Mouse (Mus musculus): ENCODE measurements at regions not wholly inside any gene's neighbourhood (a gene's known extent, or its start where the extent isn't known, plus 50 kb on each side); places are given as distances from the start of the nearest gene placed in this dataset.

DNA sequence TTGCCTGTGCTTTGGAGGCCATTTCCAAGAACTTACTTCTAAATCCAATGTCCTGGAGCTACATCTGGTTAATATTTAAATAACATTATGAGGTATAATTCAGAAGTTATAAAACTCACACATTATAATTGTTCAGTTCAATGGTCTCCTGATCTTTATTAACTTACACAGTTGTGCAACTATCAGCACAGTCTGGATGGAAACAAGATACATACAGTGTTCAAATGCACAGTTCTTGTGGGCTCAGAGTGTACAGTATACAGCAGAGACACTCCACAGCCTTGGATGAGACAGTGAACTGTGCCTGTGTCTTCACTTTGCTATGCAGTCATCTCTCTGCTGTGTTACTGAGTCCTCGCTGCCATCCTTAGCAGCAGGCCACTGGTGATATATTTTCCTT lies 121.8 kb upstream of the Zfand5 start:
- DNase-seq (ENCODE audit: low spot score in 2 of 2): no peak

DNA sequence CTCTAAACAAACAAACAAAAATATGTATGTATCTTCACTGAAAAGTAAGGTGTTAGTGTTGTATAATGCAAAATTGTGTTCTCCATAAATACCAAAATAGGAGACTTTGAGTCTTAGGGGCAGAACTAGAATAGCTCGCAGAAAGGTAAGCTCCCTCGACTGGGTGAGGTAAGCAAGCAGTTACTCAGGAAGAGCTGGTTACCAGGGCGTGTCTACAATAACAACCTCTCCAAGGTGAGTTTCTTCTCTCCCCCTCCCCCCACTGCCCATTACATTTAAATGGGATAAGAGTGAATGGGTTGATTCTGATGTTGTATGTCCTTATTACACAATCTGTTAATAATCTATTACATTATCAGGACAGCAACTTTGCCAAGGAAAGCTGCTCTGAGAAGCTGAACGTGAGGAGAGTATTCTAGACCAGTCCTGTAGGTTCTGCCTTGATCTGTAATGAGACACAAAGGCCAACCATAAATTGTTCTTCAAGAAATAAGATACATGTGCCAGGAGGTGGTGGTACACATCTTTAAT lies 125.2 kb upstream of the Zfand5 start:
- DNase-seq (ENCODE audit: low spot score in 2 of 2): no peak

DNA sequence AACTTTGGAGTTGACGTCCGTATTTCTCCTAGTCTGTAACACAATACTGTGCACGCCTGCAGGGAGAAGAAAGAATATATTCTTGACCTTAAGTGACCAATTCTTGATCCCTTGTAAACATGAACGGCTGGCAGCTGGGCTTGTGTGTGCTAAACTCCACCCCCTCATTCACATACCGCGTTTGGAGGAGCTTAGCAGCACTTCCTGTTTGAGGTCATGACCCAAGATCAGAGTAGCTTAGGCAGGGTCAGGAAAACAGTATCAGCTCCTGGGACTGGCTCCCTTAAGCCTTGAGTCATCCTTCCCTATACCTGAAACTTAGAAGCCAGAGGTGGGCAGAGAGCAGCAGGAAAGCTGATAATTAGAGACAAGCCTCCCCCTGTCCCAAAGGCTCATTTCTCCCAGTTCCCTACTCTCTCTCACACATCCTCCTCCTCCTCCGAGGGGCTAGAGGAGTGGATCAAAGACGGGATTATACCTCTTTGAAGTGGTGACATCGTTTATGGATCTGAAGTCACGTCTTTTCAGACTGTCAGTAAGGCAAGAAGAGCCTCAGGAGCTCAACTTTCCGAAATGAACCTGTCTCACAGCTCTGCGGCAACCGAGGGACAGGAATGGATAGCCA lies 127.3 kb upstream of the Zfand5 start:
- DNase-seq (ENCODE audit: low spot score in 2 of 2): no peak

DNA sequence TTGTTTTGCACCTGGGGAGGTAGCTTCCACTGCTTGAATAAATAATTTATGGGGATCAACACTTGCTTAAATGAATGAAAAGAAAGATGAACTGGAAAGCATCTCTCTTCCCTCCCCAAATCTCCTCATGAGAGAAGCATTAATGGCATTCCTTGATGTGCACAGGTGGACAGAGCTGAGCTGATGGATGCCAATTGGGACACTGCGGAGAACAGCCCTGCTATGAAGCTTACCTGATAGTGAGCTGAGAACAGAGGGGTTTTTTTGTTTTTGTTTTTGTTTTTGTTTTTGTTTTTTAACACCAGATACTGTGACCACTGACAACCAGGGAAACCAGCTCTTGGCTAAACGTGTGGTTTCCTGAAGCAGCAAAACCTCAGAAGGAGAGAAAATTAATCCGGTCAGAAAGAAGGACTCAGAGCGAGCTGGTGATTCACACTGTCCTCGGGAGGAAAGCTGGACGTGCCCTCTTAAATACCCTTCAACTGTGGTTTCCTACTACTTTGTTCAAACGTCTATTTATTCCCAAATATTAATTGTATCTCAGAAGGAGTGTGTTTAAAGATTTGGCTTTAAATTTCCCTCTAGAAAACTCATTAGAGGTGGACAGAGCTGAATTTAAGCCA lies 128.0 kb upstream of the Zfand5 start:
- no peak for DNase-seq (ENCODE audit: low spot score in 2 of 2)

DNA sequence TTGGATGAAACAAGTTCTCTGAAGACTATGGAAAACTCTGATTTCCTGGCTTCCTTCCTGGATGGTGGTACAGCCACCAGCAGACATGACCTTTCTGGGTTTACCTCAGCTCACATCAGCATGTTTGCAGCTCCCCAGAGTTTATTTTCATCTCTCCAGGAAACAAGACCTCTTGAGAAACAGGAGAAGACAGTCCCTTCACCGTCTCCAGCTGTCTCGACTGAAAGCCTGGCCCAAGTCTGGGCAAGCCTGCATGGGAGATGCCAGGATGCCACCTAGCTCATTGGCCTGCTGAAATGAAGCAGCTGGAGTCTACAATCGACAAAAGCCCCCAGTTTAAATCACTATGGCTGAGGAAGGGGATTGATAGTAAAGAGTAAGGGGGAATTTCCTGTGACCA lies 131.6 kb upstream of the Zfand5 start:
- DNase-seq (ENCODE audit: low spot score in 2 of 2): no peak

DNA sequence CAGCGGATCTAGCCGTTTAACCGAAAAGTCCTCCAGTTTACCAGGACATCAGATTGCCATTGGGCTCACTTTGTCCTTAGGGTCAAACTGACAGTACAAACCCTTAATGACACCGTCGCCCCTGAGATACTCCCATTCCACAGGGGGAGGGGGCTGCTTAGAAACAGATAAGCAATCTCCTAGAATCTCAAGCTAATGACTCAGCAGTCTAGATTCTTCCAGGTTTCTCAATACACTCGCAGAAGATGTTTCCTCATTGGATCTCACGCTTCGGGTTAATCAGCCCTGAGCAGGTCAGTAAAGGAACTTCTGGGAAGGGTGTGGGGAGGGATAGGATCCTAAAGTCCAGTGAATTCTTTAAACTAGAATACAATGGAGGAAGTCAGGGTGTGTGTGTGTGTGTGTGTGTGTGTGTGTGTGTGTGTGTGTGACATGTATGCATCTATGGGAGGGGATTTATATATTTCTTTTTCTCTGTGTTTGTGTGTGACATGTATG lies 133.0 kb upstream of the Zfand5 start:
- no peak for DNase-seq (ENCODE audit: low spot score in 2 of 2)

DNA sequence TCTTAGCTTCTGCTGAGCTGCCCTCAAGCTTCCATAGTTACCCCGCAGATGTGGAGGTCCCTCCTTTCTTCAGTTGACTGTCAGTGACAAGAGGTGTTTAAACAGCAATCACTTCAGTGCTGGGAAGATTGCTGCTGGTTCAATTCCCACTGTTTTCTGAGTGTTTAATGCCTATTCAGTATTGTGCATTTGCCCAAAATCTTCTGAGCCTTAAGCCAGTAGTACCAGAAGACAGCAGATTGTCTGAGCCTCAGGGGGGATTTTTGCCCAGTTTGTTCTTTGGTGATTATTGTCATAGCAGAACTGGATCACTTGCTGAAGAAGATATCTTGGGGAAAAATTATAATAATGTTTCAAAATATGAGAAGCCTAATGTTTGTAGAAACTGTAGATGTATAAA lies 135.3 kb upstream of the Zfand5 start:
- DNase-seq (ENCODE audit: low spot score in 2 of 2): no peak

DNA sequence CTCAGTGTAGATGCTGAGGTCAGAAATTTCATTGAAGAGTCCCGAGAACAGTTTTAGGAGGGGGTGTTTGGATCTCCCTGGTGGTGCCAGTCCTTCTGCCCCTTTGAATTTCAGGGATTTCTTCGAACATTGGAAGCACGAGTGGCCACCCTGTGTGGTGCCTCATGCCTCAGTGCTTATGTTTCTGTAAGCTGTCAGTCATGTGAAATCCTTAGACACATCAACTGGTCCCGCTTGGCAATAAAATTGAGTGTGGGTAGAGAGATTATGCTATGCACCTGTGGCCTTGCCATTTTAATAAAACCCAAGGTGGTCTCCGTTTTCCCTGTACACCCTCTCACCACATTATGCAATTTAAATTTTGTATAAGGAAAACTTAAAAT lies 136.1 kb upstream of the Zfand5 start:
- DNase-seq (ENCODE audit: low spot score in 2 of 2): no peak

DNA sequence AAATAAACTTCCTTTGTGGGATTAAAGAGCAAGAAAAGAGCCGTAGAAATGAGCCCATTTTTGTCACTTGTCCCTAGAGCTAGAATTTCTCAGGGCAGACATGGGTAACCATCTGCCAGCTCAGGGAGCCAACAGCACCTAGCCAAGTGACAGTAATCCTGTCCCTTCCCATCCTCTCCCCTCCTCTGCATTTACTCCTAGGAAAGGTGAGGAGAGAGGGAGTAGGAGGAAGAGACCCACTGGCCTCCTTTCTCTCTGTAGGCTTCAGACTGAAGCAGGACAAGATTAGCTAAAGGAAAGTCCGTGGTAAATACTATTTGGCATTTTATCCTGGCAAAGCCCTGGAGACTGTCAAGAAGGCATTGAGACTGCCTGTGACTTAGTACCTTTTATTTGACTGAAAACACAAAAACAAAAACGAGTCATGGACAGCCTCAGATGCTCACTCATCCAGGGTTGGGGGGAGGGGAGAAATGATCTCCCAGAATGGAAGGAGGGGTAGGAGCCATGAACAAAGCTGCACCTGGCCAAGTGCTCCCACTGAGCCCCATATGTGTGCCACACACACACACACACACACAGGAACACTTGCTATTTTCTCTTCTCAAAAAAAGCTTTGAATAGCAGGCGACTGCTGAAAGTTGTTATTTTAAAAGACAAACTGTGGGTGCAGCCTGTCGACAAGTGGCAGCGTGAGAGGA lies 136.6 kb upstream of the Zfand5 start:
- peak; percentile 11 to 15 for DNase-seq (ENCODE audit: low spot score in 2 of 2)

DNA sequence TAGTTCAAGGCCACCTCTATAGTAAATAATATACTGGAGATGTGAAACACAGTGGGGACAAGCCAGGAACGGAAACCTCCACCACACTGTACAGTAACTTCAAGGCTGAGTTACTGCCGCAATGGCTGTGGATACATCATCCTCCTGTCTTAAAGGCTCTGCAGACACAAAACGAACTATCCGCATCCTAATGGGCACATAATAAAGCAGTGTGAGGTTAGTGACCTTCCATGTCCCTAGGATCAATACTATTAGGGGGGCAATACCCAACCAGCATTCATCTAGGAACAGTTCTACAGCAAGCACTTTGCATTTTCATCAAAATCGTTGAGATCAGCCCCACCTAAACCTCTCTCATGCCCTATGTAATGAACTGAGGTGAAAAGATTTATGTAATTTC lies 142.4 kb upstream of the Zfand5 start:
- no peak for DNase-seq (ENCODE audit: low spot score in 2 of 2)

DNA sequence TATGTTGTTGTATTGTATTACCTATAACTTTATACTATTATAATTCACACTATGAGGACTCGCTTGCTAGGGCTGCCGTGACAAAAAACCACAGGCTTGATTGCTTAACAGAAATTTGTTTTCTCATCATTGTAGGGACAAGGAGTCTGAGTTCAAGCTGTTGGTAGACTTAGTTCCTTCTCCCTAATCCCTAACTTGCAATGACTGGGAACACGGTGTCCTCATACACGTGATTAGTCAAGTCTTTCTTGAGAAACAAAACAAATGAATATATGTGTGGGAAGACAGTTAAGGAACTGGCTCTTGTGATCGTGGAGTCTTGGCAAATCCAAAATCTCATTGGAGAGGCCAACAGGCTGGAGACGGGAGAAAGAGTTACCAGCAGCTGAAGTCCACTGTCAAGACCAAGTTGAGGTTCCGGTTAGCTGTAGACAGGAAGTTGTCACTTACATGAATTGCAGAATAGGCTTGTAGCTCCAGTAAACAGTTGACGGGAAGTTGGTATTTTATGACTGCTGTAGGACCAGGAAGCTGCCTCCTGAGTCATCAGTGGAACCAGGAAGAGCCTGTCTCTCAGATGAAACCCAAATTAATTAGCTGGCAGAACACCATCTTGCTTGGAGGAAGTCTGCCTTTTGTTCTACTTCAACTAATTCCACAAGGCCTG lies 144.9 kb upstream of the Zfand5 start:
- DNase-seq (ENCODE audit: low spot score in 2 of 2): no peak

DNA sequence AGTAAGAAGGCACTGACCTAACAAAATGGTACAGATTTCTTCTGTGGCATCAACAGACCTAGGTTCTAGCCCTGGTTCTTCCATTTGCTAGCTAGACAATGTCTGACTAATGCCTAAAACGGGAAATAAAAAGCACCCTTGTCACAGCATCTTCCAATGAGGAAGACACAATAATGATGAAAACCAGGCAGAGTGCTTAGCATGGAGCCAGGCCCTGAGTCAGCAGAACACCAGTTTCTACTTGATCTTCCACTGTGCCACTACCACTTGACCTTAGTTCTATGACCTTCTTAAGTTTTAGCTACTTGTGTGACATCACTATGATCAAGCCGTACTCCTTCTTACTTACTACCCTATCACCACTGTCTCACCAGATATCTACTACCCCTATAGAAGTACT lies 145.4 kb upstream of the Zfand5 start:
- no peak for DNase-seq (ENCODE audit: low spot score in 2 of 2)

DNA sequence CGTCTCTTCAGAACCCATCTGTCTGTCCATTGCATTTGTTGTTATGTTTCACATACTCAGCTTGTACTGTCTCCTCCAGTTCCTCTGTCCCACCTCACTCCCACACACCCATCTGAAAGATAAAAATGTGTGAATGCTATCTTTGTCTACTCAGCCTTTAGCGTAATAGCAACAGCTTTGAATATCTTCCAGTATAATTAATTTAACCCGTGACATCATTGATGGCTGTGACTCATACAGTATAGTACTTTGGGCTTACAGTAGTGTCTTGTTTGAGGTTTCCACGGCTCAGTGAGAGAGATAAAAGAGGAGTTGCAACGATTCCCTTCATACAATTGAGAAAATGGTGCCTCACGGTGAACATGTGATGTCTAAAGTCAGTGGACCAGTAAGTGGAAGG lies 152.6 kb upstream of the Zfand5 start:
- DNase-seq (ENCODE audit: low spot score in 2 of 2): no peak

DNA sequence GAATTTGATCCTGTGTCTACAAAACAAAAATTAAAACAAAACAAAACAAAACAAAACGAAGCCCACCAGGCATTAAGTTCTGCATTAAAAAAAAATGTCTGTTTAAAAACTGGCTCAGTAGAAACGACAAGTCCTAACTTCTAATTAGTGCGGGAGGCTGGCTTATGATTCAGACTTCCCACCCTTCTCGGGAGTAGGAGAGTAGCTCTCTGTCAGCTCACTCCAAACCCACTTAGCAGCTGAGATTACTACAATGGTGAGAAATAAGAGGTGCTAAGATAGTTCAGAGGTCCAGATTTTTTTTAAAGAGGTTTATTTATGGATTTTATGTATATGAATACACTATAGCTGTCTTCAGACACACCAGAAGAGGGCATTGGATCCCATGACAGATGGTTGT lies 153.3 kb upstream of the Zfand5 start:
- no peak for DNase-seq (ENCODE audit: low spot score in 2 of 2)

DNA sequence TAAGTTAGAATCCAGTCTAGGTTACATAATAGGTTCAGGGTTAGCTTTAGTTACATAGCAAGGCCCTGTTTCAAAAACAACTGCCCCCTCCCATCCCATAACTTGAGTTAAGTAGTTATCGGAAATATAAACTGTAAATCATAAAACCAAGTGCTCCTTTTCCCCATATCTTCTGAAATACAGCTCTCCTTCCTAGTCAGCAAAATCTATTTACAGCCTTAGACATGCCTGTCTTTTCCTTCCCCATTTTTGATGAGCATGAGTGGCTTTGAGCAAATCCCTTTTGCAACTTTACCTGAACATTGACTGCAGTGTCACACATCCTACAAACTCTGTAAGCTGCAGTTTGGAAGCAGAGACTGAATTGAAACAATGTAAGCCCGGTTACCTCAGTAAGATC lies 156.4 kb upstream of the Zfand5 start:
- DNase-seq (ENCODE audit: low spot score in 2 of 2): no peak

DNA sequence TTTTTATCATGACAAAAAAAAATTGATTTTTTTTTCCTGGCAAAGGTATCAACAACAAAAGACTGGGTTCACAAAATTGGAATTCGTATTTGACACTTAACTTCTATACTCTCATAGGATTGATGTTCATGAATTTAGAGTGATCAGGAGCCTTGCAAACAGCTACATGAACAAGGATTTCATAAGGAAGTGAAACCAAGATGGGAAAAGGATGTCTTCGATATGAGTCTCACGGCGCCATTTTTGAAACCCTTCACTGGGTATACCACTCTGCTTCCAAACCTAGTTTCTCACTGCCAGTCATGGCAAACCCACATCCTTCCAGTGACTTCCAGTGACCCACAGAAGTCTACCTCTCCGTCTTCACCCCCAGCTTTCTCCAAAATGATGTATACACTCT lies 157.8 kb upstream of the Tmc1 start:
- DNase-seq (ENCODE audit: low spot score in 2 of 2): no peak

DNA sequence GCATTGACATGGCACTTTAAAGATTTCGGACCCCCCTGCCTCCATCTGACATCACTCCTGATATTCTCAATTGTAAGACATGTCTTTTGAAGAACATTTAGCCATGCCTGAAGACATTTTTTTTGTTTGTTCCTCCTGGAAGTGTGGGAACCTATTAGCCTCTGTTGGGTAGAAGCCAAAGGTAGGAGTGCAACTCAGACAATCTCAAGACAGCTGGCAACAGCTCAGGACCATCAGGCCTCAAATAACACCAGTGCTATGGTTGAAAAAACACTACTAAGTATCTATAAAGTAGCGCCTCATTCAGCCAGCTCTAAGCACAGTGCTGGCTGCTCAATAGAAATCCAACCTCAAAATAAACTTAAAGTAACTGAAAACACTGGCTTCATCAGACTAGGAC lies 154.3 kb upstream of the Tmc1 start:
- no peak for DNase-seq (ENCODE audit: low spot score in 2 of 2)

DNA sequence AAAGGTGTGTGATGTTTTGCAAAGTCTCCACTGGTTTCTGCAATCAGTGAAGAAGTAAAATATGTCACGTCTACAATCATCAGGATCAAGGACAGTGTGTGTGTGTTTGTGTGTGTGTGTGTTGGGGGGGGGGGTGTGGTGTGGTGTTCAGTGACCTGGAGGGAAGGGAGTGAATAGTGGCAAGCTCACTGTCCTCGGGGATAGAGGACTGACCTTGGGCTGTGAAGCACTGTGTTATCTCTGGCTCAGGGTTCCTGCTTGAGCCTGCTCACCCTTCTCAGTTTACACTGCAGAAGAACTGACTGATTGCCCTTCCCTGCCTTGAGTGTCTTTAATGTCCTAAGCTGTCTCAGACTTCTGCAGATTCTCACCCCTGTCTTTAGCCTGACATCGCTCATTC lies 153.7 kb upstream of the Tmc1 start:
- DNase-seq (ENCODE audit: low spot score in 2 of 2): no peak

DNA sequence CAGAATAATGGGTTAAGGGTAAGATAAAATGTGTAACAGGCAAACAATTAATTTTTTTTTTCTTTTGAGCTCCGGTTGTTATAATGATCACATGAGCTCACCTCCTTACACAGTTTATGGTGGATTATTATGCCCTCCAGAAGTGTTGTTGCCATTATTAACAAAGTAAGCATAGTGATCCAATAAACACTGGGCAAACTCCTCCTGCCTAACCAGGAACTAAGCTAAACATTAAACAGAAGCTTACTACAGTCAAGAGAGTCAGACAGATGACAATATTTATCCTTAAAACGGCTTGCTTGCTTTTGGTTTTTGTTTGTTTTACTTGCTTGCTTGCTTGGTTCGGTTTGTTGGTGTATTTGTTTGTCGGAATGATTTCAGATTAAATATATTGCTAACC lies 153.3 kb upstream of the Tmc1 start:
- DNase-seq (ENCODE audit: low spot score in 2 of 2): no peak

DNA sequence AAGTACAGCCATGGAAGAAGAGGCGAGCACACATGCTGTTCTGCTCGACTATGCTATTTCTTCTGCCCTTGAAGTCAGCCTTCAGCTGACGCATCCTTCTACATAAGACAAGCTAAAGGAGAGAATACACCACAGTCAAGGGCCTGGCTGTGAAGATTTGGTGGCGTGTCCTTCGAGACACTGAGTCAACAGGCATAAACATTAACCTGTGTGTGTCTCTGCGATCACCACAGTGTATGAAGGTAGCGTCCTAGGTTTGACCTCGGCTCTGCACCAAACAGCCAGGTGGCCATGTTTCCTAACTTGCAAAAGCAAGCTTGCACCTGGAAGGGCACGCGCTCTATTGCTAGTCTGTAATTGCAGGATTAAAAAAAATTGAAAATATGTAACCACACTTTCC lies 152.8 kb upstream of the Tmc1 start:
- DNase-seq (ENCODE audit: low spot score in 2 of 2): no peak

DNA sequence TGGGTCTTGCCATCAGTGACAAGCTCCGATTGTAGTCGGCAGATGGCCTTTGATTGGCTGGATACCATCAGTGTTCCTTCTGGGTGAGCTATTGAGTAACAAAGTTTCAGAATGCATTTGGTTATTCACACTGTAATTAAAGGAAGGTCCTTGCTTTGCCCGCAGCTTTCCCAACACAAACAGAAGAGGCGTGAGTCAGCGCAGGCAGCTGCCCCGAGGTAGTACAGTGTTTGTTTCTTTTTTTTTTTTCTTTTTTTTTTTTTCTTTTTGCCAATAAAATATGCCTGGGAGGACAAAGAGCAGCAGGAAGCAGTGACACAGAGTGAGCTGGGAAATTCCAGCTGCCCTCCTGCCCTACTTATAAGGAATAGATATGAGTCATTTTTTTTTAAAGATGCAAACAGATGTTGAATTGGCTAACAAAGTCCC lies 152.3 kb upstream of the Tmc1 start:
- peak; percentile 23 to 24 for DNase-seq (ENCODE audit: low spot score in 2 of 2)

DNA sequence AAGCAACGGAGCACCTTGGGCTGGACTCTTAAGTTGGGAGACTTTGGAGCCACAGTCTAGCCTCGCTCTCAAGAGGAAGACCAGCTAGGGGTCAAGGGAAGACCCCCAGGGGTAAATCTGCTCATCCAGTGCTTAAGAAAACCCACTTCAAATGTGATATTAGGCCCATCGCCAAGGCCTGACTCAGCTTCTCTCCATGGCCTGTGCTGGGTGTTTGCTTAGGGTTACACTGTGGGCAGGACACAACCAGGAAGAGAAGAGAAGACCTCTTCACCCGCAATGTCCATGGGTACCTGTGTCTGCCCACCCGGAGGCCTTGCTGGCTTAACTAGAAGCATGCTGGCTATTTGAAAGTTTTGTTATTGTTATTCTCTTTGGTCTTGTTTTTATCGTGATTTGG lies 151.0 kb upstream of the Tmc1 start:
- DNase-seq (ENCODE audit: low spot score in 2 of 2): no peak

Data from layer of hippocampus, adult 8-10 months (tissue).